Mouse (Mus musculus) lung, postnatal 14 days (tissue): ENCODE measurements around the gene Ppp1ca.

Source experiments
- DNase-seq: peaks from one replicate; pipeline ENCODE4 v3.0.0; 2021

Gene Ppp1ca

GRCm38 (mm10) chr19:4242416-4242815, 50.6 kb downstream of the Ppp1ca start:
- DNase-seq = no peak

- DNase-seq = no peak
These were observed 52.9 kb downstream of the Ppp1ca start for GRCm38 (mm10) chr19:4244775-4245174.
